Mouse (Mus musculus) right cerebral cortex, postnatal 14 days (tissue): Measurements from ENCODE around the gene Gtpbp3.

Experiments used
- DNase-seq: peaks from one replicate; pipeline ENCODE4 v3.0.0; 2022

The Gtpbp3 gene

GRCm38 (mm10) chr8:71470146-71470912, 17.6 kb upstream of the Gtpbp3 start:
- DNase-seq, result no peak

- DNase-seq, result no peak
Observed at GRCm38 (mm10) chr8:71470913-71471255, 17.0 kb upstream of the Gtpbp3 start.

- DNase-seq, result no peak
Observed at GRCm38 (mm10) chr8:71471861-71472260, 16.0 kb upstream of the Gtpbp3 start.

GRCm38 (mm10) chr8:71472601-71473386, 15.1 kb upstream of the Gtpbp3 start:
- DNase-seq, result no peak

- no peak for DNase-seq
Observed at GRCm38 (mm10) chr8:71474344-71474743, 13.6 kb upstream of the Gtpbp3 start.

- DNase-seq, result peak; percentile 29
Observed at GRCm38 (mm10) chr8:71474785-71475701, 12.9 kb upstream of the Gtpbp3 start.

- no peak for DNase-seq
Observed at GRCm38 (mm10) chr8:71475702-71476075, 12.2 kb upstream of the Gtpbp3 start.

- DNase-seq, result peak; percentile 85
Observed at GRCm38 (mm10) chr8:71476099-71476940, 11.6 kb upstream of the Gtpbp3 start.

GRCm38 (mm10) chr8:71477196-71477845, 10.6 kb upstream of the Gtpbp3 start:
- peak; percentile 46 for DNase-seq

GRCm38 (mm10) chr8:71478943-71479342, 9.0 kb upstream of the Gtpbp3 start:
- no peak for DNase-seq

GRCm38 (mm10) chr8:71483932-71484331, 4.0 kb upstream of the Gtpbp3 start:
- no peak for DNase-seq

- DNase-seq, result no peak
Observed at GRCm38 (mm10) chr8:71484736-71485135, 3.2 kb upstream of the Gtpbp3 start.

- DNase-seq, result peak; percentile 87
Observed at GRCm38 (mm10) chr8:71485142-71486135, 2.5 kb upstream of the Gtpbp3 start, which contains the start of gene Ano8. Gene Ano8, minus strand, starts transcription at chr8:71485963.

GRCm38 (mm10) chr8:71486136-71486529, 1.8 kb upstream of the Gtpbp3 start:
- DNase-seq, result no peak

GRCm38 (mm10) chr8:71488454-71488853, 551 bp downstream of the Gtpbp3 start:
- DNase-seq, result peak; percentile 68

GRCm38 (mm10) chr8:71495039-71495438, 7.1 kb downstream of the Gtpbp3 start:
- peak; percentile 87 for DNase-seq

GRCm38 (mm10) chr8:71495811-71496210, 7.9 kb downstream of the Gtpbp3 start:
- no peak for DNase-seq

- peak; percentile 61 for DNase-seq
Observed at GRCm38 (mm10) chr8:71496481-71496880, 8.6 kb downstream of the Gtpbp3 start.

GRCm38 (mm10) chr8:71497077-71497645, 9.3 kb downstream of the Gtpbp3 start:
- DNase-seq, result no peak
